Mouse (Mus musculus): ENCODE measurements around the gene Nrp2.

The Nrp2 gene

GRCm38 (mm10) chr1:62782573-62782972 is 79.5 kb downstream of the Nrp2 start:
- no peak for DNase-seq (ENCODE audit: low spot score in 2 of 2)

- DNase-seq (ENCODE audit: low spot score in 2 of 2), result no peak
Observed at GRCm38 (mm10) chr1:62783354-62784083, 80.4 kb downstream of the Nrp2 start.

- DNase-seq (ENCODE audit: low spot score in 2 of 2), result no peak
Observed at GRCm38 (mm10) chr1:62784084-62784392, 81.0 kb downstream of the Nrp2 start.

GRCm38 (mm10) chr1:62786255-62786654 is 83.2 kb downstream of the Nrp2 start:
- DNase-seq (ENCODE audit: low spot score in 2 of 2), result peak; percentile 29 to 64

- no peak for DNase-seq (ENCODE audit: low spot score in 2 of 2)
Observed at GRCm38 (mm10) chr1:62787546-62787945, 84.5 kb downstream of the Nrp2 start.

- no peak for DNase-seq (ENCODE audit: low spot score in 2 of 2)
Observed at GRCm38 (mm10) chr1:62794223-62794895, 91.3 kb downstream of the Nrp2 start.

- no peak for DNase-seq (ENCODE audit: low spot score in 2 of 2)
Observed at GRCm38 (mm10) chr1:62794896-62795255, 91.8 kb downstream of the Nrp2 start.

- DNase-seq (ENCODE audit: low spot score in 2 of 2), result peak; percentile 12 to 60
Observed at GRCm38 (mm10) chr1:62795307-62796037, 92.4 kb downstream of the Nrp2 start.

- DNase-seq (ENCODE audit: low spot score in 2 of 2), result peak in 1 of 2 experiments; percentile 18
Observed at GRCm38 (mm10) chr1:62796038-62796647, 93.1 kb downstream of the Nrp2 start.

- DNase-seq (ENCODE audit: low spot score in 2 of 2), result no peak
Observed at GRCm38 (mm10) chr1:62799427-62799826, 96.3 kb downstream of the Nrp2 start.

- peak in 1 of 2 experiments; percentile 26 for DNase-seq (ENCODE audit: low spot score in 2 of 2)
Observed at GRCm38 (mm10) chr1:62800351-62800750, 97.3 kb downstream of the Nrp2 start.

- no peak for DNase-seq (ENCODE audit: low spot score in 2 of 2)
Observed at GRCm38 (mm10) chr1:62801429-62801828, 98.3 kb downstream of the Nrp2 start.

- no peak for DNase-seq (ENCODE audit: low spot score in 2 of 2)
Observed at GRCm38 (mm10) chr1:62801842-62802241, 98.8 kb downstream of the Nrp2 start.

- DNase-seq (ENCODE audit: low spot score in 2 of 2), result no peak
Observed at GRCm38 (mm10) chr1:62803544-62803943, 100.5 kb downstream of the Nrp2 start.

GRCm38 (mm10) chr1:62806014-62806413 is 102.9 kb downstream of the Nrp2 start:
- DNase-seq (ENCODE audit: low spot score in 2 of 2), result no peak

- DNase-seq (ENCODE audit: low spot score in 2 of 2), result no peak
Observed at GRCm38 (mm10) chr1:62808395-62808794, 105.3 kb downstream of the Nrp2 start.

- DNase-seq (ENCODE audit: low spot score in 2 of 2), result no peak
Observed at GRCm38 (mm10) chr1:62809601-62810228, 106.6 kb downstream of the Nrp2 start.

GRCm38 (mm10) chr1:62811141-62811540 is 108.1 kb downstream of the Nrp2 start:
- DNase-seq (ENCODE audit: low spot score in 2 of 2), result no peak

GRCm38 (mm10) chr1:62812701-62813684 is 109.9 kb downstream of the Nrp2 start:
- no peak for DNase-seq (ENCODE audit: low spot score in 2 of 2)

- DNase-seq (ENCODE audit: low spot score in 2 of 2), result no peak
Observed at GRCm38 (mm10) chr1:62813938-62814337, 110.9 kb downstream of the Nrp2 start.

GRCm38 (mm10) chr1:62817566-62817965 is 114.5 kb downstream of the Nrp2 start:
- no peak for DNase-seq (ENCODE audit: low spot score in 2 of 2)

Data from spleen, postnatal 10 days (tissue).